Mouse (Mus musculus): Measurements from ENCODE around the gene Col15a1. TPM values are rescaled to one million over a fixed set of nuclear protein-coding genes. Genes with fewer than 3 reads are reported as not detected.

The Col15a1 gene
- polyA plus RNA-seq, 1 experiment from 2014 or later = 3.4 TPM

GRCm38 (mm10) chr4:47352061-47352661, 144.2 kb downstream of the Col15a1 start:
- WGBS = under 1% methylated on average over 32 of the region's 32 CpGs
- DNase-seq (ENCODE audit: low spot score) = peak; percentile 58
- Histone ChIP-seq H3K27ac (ENCODE audit: low read depth, low read length) (no peak overlapping the region), H3K9me3 (ENCODE audit: control insufficient read depth, low read length) (no peaks in the 10 kb centered on the region), H3K36me3 (ENCODE audit: control insufficient read depth, insufficient read depth, low read length) (no peaks in the 10 kb centered on the region), H3K4me2 (ENCODE audit: low read depth) (peak overlapping the region; percentile 68), H3K4me3 (ENCODE audit: low read depth, low read length) (peak overlapping the region; percentile 84), H3K4me1 (ENCODE audit: control insufficient read depth, insufficient read depth, low read length) (0 out of 2 replicates have a peak, but pooled peaks cover 5% of the 10 kb centered on the region), H3K27me3 (ENCODE audit: control insufficient read depth, insufficient read depth, low read length) (no peaks in the 10 kb centered on the region), H3K9ac (ENCODE audit: low read length) (peak overlapping the region; percentile 60)
- peak; percentile 25 for ATAC-seq (ENCODE audit: insufficient read depth, low FRiP score, low TSS enrichment)

DNA sequence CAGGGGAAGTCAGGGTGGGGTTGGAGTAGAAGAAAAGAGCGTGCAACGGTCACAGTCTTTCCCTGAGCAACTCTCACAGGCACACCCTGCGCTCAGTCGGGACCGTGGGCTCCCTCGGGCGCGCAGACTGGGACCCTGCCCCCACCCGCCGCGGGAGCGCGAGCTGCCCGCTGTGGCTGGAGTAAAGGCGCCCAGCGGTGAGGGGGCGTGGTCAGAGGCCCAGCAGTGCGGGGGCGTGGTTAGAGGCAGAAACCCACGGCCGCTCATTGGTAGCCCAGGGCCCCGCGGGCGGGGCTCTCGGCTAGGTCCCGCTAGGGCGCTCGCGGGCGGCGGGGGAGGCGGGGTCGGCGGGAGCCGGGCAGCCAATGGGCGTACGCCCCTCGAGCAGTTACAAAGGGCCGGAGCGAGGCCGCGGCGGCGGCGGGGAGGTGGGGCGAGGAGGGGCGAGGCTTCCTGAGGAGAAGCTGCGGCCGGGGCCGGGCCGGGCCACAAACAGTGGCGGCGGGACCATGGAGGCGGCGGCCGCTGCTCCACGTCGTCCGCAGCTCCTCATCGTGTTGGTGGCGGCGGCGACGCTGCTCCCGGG, 144.9 kb downstream of the Col15a1 start, which contains the start of gene Tgfbr1:
Gene Tgfbr1, plus strand, starts transcription at position 420 of the 586 bp plus-strand sequence.
- H3K4me1 ChIP-seq (ENCODE audit: control insufficient read depth, insufficient read depth, low read length) = 0 out of 2 replicates have a peak, but pooled peaks cover 5% of the 10 kb centered on the region
- H3K36me3 ChIP-seq (ENCODE audit: control insufficient read depth, insufficient read depth, low read length) = no peaks in the 10 kb centered on the region
- H3K4me2 ChIP-seq (ENCODE audit: low read depth) = peak within 1 kb of the TSS; percentile 68
- DNase-seq (ENCODE audit: low spot score) (peak; percentile 99), ATAC-seq (ENCODE audit: insufficient read depth, low FRiP score, low TSS enrichment) (peak; percentile 96)
- H3K27ac ChIP-seq (ENCODE audit: low read depth, low read length) = peak within 1 kb of the TSS; percentile 95
- H3K9ac ChIP-seq (ENCODE audit: low read length) = peak within 1 kb of the TSS; percentile 97
- WGBS = under 1% methylated on average over 47 of the region's 65 CpGs
- no peaks in the 10 kb centered on the region for H3K27me3 ChIP-seq (ENCODE audit: control insufficient read depth, insufficient read depth, low read length)
- no peaks in the 10 kb centered on the region for H3K9me3 ChIP-seq (ENCODE audit: control insufficient read depth, low read length)
- H3K4me3 ChIP-seq (ENCODE audit: low read depth, low read length) = peak within 1 kb of the TSS; percentile 84

GRCm38 (mm10) chr4:47353416-47354111, 145.6 kb downstream of the Col15a1 start:
- Histone ChIP-seq H3K9ac (ENCODE audit: low read length) (peak overlapping the region; percentile 97), H3K36me3 (ENCODE audit: control insufficient read depth, insufficient read depth, low read length) (no peaks in the 10 kb centered on the region), H3K27me3 (ENCODE audit: control insufficient read depth, insufficient read depth, low read length) (no peaks in the 10 kb centered on the region), H3K4me1 (ENCODE audit: control insufficient read depth, insufficient read depth, low read length) (0 out of 2 replicates have a peak, but pooled peaks cover 5% of the 10 kb centered on the region), H3K4me2 (ENCODE audit: low read depth) (peak overlapping the region; percentile 62), H3K9me3 (ENCODE audit: control insufficient read depth, low read length) (no peaks in the 10 kb centered on the region), H3K4me3 (ENCODE audit: low read depth, low read length) (peak overlapping the region; percentile 84), H3K27ac (ENCODE audit: low read depth, low read length) (peak overlapping the region; percentile 95)
- peak; percentile 70 for ATAC-seq (ENCODE audit: insufficient read depth, low FRiP score, low TSS enrichment)
- no peak for DNase-seq (ENCODE audit: low spot score)
- under 1% methylated on average over 47 of the region's 73 CpGs for WGBS

DNA sequence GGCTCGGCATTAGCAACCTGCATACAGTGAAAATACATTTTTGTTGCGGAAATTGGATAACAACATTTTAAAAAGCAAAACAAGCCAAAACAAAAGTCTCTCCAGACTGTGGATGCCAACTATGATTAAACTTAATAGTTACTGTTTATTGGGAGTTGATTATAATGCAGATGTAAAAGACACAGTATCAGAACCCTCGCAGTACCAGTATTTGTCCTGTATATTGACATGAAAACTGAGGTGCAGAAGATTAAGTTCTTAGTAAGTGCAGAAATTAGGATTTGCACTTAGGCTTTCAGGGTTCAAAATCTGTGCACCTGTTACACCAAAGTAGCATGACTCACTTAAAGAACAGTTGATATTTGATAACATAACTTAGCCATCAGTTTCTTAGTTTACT, 146.3 kb downstream of the Col15a1 start:
- ATAC-seq (ENCODE audit: insufficient read depth, low FRiP score, low TSS enrichment) (no peak), DNase-seq (ENCODE audit: low spot score) (no peak)
- Histone ChIP-seq H3K9me3 (ENCODE audit: control insufficient read depth, low read length) (no peaks in the 10 kb centered on the region), H3K9ac (ENCODE audit: low read length) (peak overlapping the region; percentile 97; the same call in 1 of the 2 replicates), H3K27me3 (ENCODE audit: control insufficient read depth, insufficient read depth, low read length) (no peaks in the 10 kb centered on the region), H3K36me3 (ENCODE audit: control insufficient read depth, insufficient read depth, low read length) (no peaks in the 10 kb centered on the region), H3K4me2 (ENCODE audit: low read depth) (peak overlapping the region; percentile 62), H3K4me1 (ENCODE audit: control insufficient read depth, insufficient read depth, low read length) (0 out of 2 replicates have a peak, but pooled peaks cover 5% of the 10 kb centered on the region), H3K4me3 (ENCODE audit: low read depth, low read length) (peak overlapping the region; percentile 84), H3K27ac (ENCODE audit: low read depth, low read length) (no peak overlapping the region)
- WGBS = 45% methylated on average over 3 of the region's 3 CpGs

GRCm38 (mm10) chr4:47362662-47363061, 154.7 kb downstream of the Col15a1 start:
- Histone ChIP-seq H3K27me3 (ENCODE audit: control insufficient read depth, insufficient read depth, low read length) (no peaks in the 10 kb centered on the region), H3K9me3 (ENCODE audit: control insufficient read depth, low read length) (no peaks in the 10 kb centered on the region), H3K4me3 (ENCODE audit: low read depth, low read length) (no peak overlapping the region), H3K9ac (ENCODE audit: low read length) (no peak overlapping the region), H3K27ac (ENCODE audit: low read depth, low read length) (no peak overlapping the region), H3K4me2 (ENCODE audit: low read depth) (no peak overlapping the region), H3K36me3 (ENCODE audit: control insufficient read depth, insufficient read depth, low read length) (no peaks in the 10 kb centered on the region), H3K4me1 (ENCODE audit: control insufficient read depth, insufficient read depth, low read length) (no peaks in the 10 kb centered on the region)
- 94% methylated on average over 2 of the region's 2 CpGs for WGBS
- ATAC-seq (ENCODE audit: insufficient read depth, low FRiP score, low TSS enrichment) (no peak), DNase-seq (ENCODE audit: low spot score) (no peak)

Other genes with a start within 250 kb of the Col15a1 start
- 0.70 and 0.78 TPM in 2 replicates for gene Gabbr2, start 216.3 kb upstream of the Col15a1 start, polyA plus RNA-seq (2014; fragmentation: Nextera tagmentation; extraction: Ambion mirVana)
- gene Anks6, start 150.7 kb upstream of the Col15a1 start, polyA plus RNA-seq (2014; fragmentation: Nextera tagmentation; extraction: Ambion mirVana) = 4.1 and 4.2 TPM in 2 replicates
- gene Galnt12, start 116.3 kb upstream of the Col15a1 start, polyA plus RNA-seq (2014; fragmentation: Nextera tagmentation; extraction: Ambion mirVana) = 3.0 and 3.7 TPM in 2 replicates
- gene Tgfbr1, start 145.1 kb downstream of the Col15a1 start, polyA plus RNA-seq (2014; fragmentation: Nextera tagmentation; extraction: Ambion mirVana) = 111 TPM in 2 replicates